Mouse (Mus musculus): ENCODE results near the gene Ciita. TPM values are rescaled to one million over a fixed set of nuclear protein-coding genes. Genes with fewer than 3 reads are reported as not detected.

The Ciita gene
- polyA plus RNA-seq, 1 experiment from 2014 or later = 0.35 TPM

DNA sequence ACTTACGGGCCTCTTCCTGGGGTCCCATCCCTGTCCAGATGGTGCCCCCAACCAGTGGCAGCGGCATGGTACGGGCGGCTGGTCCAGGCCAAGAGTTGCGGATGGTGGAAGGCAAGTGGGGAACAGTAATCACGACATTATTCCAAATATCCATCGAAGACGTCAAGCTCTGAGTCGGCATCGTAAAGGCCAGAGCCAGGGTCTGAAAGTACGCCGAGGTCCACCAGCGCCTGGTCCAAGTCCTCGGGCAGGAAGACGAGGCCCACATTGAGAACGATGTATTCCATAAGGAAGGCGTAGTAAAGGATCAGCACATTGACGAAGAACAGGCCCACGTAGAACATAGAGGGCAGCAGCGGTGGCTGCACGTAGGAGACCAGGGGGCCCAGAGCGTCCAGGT is 62.4 kb downstream of the Ciita start:
- Histone ChIP-seq H3K9me3 (ENCODE audit: control insufficient read depth, low read length) (no peaks in the 10 kb centered on the region), H3K4me3 (ENCODE audit: low read depth, low read length) (peak overlapping the region; percentile 93), H3K27me3 (replicated peaks; ENCODE audit: control insufficient read depth, insufficient read depth, low read length) (no peaks in the 10 kb centered on the region), H3K9ac (ENCODE audit: low read depth, low read length) (peak overlapping the region; percentile 88), H3K4me2 (ENCODE audit: low read depth, low read length) (peak overlapping the region; percentile 93), H3K36me3 (ENCODE audit: control insufficient read depth, insufficient read depth, low read length) (no peaks in the 10 kb centered on the region), H3K27ac (replicated peaks; ENCODE audit: low read depth, low read length) (peak overlapping the region; percentile 80), H3K4me1 (ENCODE audit: control insufficient read depth, insufficient read depth, low read length) (peaks cover 36% of the 10 kb centered on the region)
- ATAC-seq (ENCODE audit: low read depth) (peak; percentile 2; the same call in 1 of the 2 replicates), DNase-seq (ENCODE audit: low spot score) (peak; percentile 14)
- WGBS = 1% methylated on average over 22 of the region's 22 CpGs

DNA sequence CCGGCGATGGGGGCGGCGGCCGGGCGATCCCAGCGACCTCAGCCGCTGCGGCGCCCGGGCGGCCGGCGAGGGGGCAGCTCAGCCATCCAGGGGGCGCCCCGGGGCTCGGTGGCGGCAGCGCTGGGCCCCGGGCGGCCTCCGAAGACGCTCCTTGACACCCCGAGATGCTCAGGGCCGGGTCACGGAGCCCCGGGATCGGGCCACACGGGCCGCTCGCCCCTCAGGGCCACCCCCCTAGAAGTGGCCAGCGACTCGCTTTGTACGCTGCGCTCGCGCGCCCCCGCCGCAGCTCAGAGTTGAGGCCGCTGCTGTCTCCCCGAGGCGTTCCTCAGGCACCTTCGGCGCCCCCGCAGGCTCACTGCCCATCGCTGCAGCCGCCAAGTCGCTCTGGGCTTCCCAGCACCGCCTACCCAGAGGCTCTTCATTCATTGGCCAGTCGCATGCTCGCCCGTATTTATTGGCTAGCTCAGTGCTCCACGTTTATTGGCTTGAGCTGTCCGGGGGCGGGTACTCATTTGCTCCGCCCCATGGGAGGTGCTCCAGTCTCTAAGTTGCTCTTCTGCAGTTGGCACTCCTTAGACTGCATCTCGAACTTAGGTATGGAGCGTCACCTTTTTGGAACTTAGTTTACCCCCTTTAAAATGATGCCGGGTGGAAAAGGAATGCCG is 63.0 kb downstream of the Ciita start, which contains the start of gene Dexi:
Dexi (minus strand) TSS at position 357 of the 668 bp plus-strand sequence.
- under 1% methylated on average over 23 of the region's 61 CpGs for WGBS
- ATAC-seq (ENCODE audit: low read depth) (peak; percentile 95), DNase-seq (ENCODE audit: low spot score) (peak; percentile 99)
- no peaks in the 10 kb centered on the region for H3K36me3 ChIP-seq (ENCODE audit: control insufficient read depth, insufficient read depth, low read length)
- no peaks in the 10 kb centered on the region for H3K9me3 ChIP-seq (ENCODE audit: control insufficient read depth, low read length)
- H3K27ac ChIP-seq (replicated peaks; ENCODE audit: low read depth, low read length) = peak within 1 kb of the TSS; percentile 80
- H3K27me3 ChIP-seq (replicated peaks; ENCODE audit: control insufficient read depth, insufficient read depth, low read length) = no peaks in the 10 kb centered on the region
- H3K4me1 ChIP-seq (ENCODE audit: control insufficient read depth, insufficient read depth, low read length) = peaks cover 36% of the 10 kb centered on the region
- H3K9ac ChIP-seq (ENCODE audit: low read depth, low read length) = peak within 1 kb of the TSS; percentile 88
- peak within 1 kb of the TSS; percentile 93 for H3K4me3 ChIP-seq (ENCODE audit: low read depth, low read length)
- peak within 1 kb of the TSS; percentile 93 for H3K4me2 ChIP-seq (ENCODE audit: low read depth, low read length)

GRCm38 (mm10) chr16:10544995-10545622 is 65.2 kb downstream of the Ciita start, which contains the start of gene Clec16a:
Gene Clec16a (plus strand): TSS chr16:10545339.
- Histone ChIP-seq H3K4me2 (ENCODE audit: low read depth, low read length) (peak within 1 kb of the TSS; percentile 81), H3K36me3 (ENCODE audit: control insufficient read depth, insufficient read depth, low read length) (no peaks in the 10 kb centered on the region), H3K9ac (ENCODE audit: low read depth, low read length) (peak within 1 kb of the TSS; percentile 85), H3K27me3 (replicated peaks; ENCODE audit: control insufficient read depth, insufficient read depth, low read length) (no peaks in the 10 kb centered on the region), H3K9me3 (ENCODE audit: control insufficient read depth, low read length) (no peaks in the 10 kb centered on the region), H3K27ac (replicated peaks; ENCODE audit: low read depth, low read length) (peak within 1 kb of the TSS; percentile 65), H3K4me3 (ENCODE audit: low read depth, low read length) (peak within 1 kb of the TSS; percentile 94), H3K4me1 (ENCODE audit: control insufficient read depth, insufficient read depth, low read length) (peaks cover 27% of the 10 kb centered on the region)
- ATAC-seq (ENCODE audit: low read depth) = peak; percentile 93
- DNase-seq (ENCODE audit: low spot score) = peak; percentile 98
- under 1% methylated on average over 47 of the region's 58 CpGs for WGBS

- Histone ChIP-seq H3K36me3 (ENCODE audit: control insufficient read depth, insufficient read depth, low read length) (no peaks in the 10 kb centered on the region), H3K4me3 (ENCODE audit: low read depth, low read length) (no peak overlapping the region), H3K4me1 (ENCODE audit: control insufficient read depth, insufficient read depth, low read length) (peaks cover 22% of the 10 kb centered on the region), H3K9ac (ENCODE audit: low read depth, low read length) (no peak overlapping the region), H3K9me3 (ENCODE audit: control insufficient read depth, low read length) (no peaks in the 10 kb centered on the region), H3K27ac (replicated peaks; ENCODE audit: low read depth, low read length) (no peak overlapping the region), H3K4me2 (ENCODE audit: low read depth, low read length) (peak overlapping the region; percentile 81), H3K27me3 (replicated peaks; ENCODE audit: control insufficient read depth, insufficient read depth, low read length) (no peaks in the 10 kb centered on the region)
- no peak for ATAC-seq (ENCODE audit: low read depth)
- 53% methylated on average over 3 of the region's 3 CpGs for WGBS
- no peak for DNase-seq (ENCODE audit: low spot score)
These were observed 67.0 kb downstream of the Ciita start for GRCm38 (mm10) chr16:10546865-10547264.

GRCm38 (mm10) chr16:10548938-10549337 is 69.1 kb downstream of the Ciita start:
- H3K36me3 ChIP-seq (ENCODE audit: control insufficient read depth, insufficient read depth, low read length) = no peaks in the 10 kb centered on the region
- WGBS = 73% methylated on average over 3 of the region's 3 CpGs
- H3K9ac ChIP-seq (ENCODE audit: low read depth, low read length) = no peak overlapping the region
- peaks cover 23% of the 10 kb centered on the region for H3K4me1 ChIP-seq (ENCODE audit: control insufficient read depth, insufficient read depth, low read length)
- no peaks in the 10 kb centered on the region for H3K9me3 ChIP-seq (ENCODE audit: control insufficient read depth, low read length)
- H3K27me3 ChIP-seq (replicated peaks; ENCODE audit: control insufficient read depth, insufficient read depth, low read length) = no peaks in the 10 kb centered on the region
- no peak overlapping the region for H3K4me2 ChIP-seq (ENCODE audit: low read depth, low read length)
- no peak for DNase-seq (ENCODE audit: low spot score)
- ATAC-seq (ENCODE audit: low read depth) = no peak
- H3K27ac ChIP-seq (replicated peaks; ENCODE audit: low read depth, low read length) = no peak overlapping the region
- H3K4me3 ChIP-seq (ENCODE audit: low read depth, low read length) = no peak overlapping the region

DNA sequence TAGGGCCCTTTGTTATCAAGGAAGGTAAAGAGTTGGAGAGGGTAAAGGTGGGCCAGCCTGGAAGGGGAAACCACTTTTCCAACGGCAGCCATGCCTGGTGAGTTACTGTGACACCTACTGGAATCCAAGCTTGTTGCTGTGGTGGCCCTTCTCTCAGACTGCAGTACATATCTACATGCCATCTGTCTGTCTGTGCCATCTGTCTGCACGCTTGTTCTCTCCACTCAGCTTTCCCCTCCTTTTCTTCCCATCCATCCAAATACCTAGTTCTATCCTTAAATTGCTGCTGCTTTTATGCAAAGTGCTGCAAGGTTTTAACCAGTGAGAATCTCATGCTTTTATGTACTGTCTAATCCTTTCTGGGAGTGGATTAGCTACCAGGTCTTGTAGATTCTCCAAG is 69.7 kb downstream of the Ciita start:
- DNase-seq (ENCODE audit: low spot score) (no peak), ATAC-seq (ENCODE audit: low read depth) (no peak)
- Histone ChIP-seq H3K4me1 (ENCODE audit: control insufficient read depth, insufficient read depth, low read length) (peaks cover 23% of the 10 kb centered on the region), H3K4me2 (ENCODE audit: low read depth, low read length) (no peak overlapping the region), H3K36me3 (ENCODE audit: control insufficient read depth, insufficient read depth, low read length) (no peaks in the 10 kb centered on the region), H3K9ac (ENCODE audit: low read depth, low read length) (no peak overlapping the region), H3K27ac (replicated peaks; ENCODE audit: low read depth, low read length) (no peak overlapping the region), H3K4me3 (ENCODE audit: low read depth, low read length) (no peak overlapping the region), H3K9me3 (ENCODE audit: control insufficient read depth, low read length) (no peaks in the 10 kb centered on the region), H3K27me3 (replicated peaks; ENCODE audit: control insufficient read depth, insufficient read depth, low read length) (no peaks in the 10 kb centered on the region)
- 91% methylated on average over 2 of the region's 2 CpGs for WGBS

DNA sequence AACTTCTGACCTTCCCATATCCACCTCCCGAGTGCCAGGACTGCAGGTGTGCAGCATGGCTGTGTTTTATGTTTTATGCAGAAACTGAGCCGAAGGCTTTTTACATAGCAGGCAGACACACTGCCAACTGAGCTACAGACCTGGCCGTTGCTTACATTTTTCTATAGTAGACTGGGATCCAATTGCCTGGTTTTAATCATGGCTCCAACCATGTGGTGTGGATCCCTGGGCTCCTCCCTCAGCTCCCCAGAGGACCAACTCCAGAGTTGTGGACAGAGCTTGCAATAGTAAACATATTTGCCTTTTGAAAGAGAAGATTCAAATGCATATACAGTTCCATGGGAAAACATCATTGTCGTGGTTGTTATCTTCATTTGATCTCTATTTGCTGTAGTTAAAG is 71.7 kb downstream of the Ciita start:
- ATAC-seq (ENCODE audit: low read depth) (no peak), DNase-seq (ENCODE audit: low spot score) (peak; percentile 67)
- H3K27me3 ChIP-seq (replicated peaks; ENCODE audit: control insufficient read depth, insufficient read depth, low read length) = no peaks in the 10 kb centered on the region
- WGBS = 54% methylated on average over 4 of the region's 4 CpGs
- H3K4me1 ChIP-seq (ENCODE audit: control insufficient read depth, insufficient read depth, low read length) = peaks cover 14% of the 10 kb centered on the region
- H3K4me3 ChIP-seq (ENCODE audit: low read depth, low read length) = no peak overlapping the region
- no peaks in the 10 kb centered on the region for H3K9me3 ChIP-seq (ENCODE audit: control insufficient read depth, low read length)
- no peak overlapping the region for H3K27ac ChIP-seq (replicated peaks; ENCODE audit: low read depth, low read length)
- no peaks in the 10 kb centered on the region for H3K36me3 ChIP-seq (ENCODE audit: control insufficient read depth, insufficient read depth, low read length)
- H3K9ac ChIP-seq (ENCODE audit: low read depth, low read length) = no peak overlapping the region
- no peak overlapping the region for H3K4me2 ChIP-seq (ENCODE audit: low read depth, low read length)

DNA sequence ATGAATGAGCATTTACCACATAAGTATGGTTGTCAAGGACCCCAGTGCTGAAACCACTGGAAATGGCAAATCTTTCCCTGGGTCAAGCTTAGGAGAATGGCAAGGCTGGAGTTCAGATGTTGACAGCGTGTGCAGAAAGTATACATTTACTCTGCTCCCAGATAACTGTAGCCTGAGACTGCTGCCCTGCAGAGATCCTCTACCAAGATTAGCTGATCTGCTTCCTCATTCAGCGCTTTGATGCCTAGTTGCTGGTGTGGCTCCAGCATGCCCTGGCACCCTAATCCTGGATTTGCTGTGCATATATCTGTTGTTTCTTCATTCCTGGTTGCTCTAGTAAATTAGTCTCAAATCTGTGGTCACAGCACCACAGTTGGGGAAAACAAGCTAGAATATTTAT is 74.0 kb downstream of the Ciita start:
- no peak overlapping the region for H3K4me2 ChIP-seq (ENCODE audit: low read depth, low read length)
- DNase-seq (ENCODE audit: low spot score) (no peak), ATAC-seq (ENCODE audit: low read depth) (no peak)
- H3K9ac ChIP-seq (ENCODE audit: low read depth, low read length) = no peak overlapping the region
- 85% methylated on average over 2 of the region's 2 CpGs for WGBS
- no peaks in the 10 kb centered on the region for H3K27me3 ChIP-seq (replicated peaks; ENCODE audit: control insufficient read depth, insufficient read depth, low read length)
- peaks cover 10% of the 10 kb centered on the region for H3K4me1 ChIP-seq (ENCODE audit: control insufficient read depth, insufficient read depth, low read length)
- H3K27ac ChIP-seq (replicated peaks; ENCODE audit: low read depth, low read length) = no peak overlapping the region
- H3K36me3 ChIP-seq (ENCODE audit: control insufficient read depth, insufficient read depth, low read length) = no peaks in the 10 kb centered on the region
- H3K9me3 ChIP-seq (ENCODE audit: control insufficient read depth, low read length) = no peaks in the 10 kb centered on the region
- no peak overlapping the region for H3K4me3 ChIP-seq (ENCODE audit: low read depth, low read length)

Data from embryonic facial prominence, embryonic 14.5 days (tissue).